Mouse (Mus musculus) kidney, embryonic 16.5 days (tissue): ENCODE data around the gene Casp7. TPM values are rescaled to one million over a fixed set of nuclear protein-coding genes. Genes with fewer than 3 reads are reported as not detected.

ENCODE experiments used
- ATAC-seq: fragments of 200-750 bp; cut with Nextera tagmentation; 2 replicates; pipeline ENCODE4 v1.8.0; 2017; ENCODE audit warnings: moderate TSS enrichment; ENCODE audit not compliant: low FRiP score, low TSS enrichment
- H3K27ac ChIP-seq: fragments of 300-500 bp; sonication (generic); 2 replicates; pipeline ENCODE4 v1.5.1; 2014; ENCODE audit warnings: low read length
- H3K27me3 ChIP-seq: fragments of 300-500 bp; sonication (generic); 2 replicates; pipeline ENCODE4 v1.6.1; 2014; ENCODE audit warnings: low read length, control low read depth, mixed read lengths; ENCODE audit not compliant: insufficient read depth
- H3K36me3 ChIP-seq: fragments of 300-500 bp; sonication (generic); 2 replicates; pipeline ENCODE4 v1.6.1; 2014; ENCODE audit warnings: low read length, control low read depth, mixed read lengths; ENCODE audit not compliant: insufficient read depth
- H3K4me1 ChIP-seq: fragments of 300-500 bp; sonication (generic); 2 replicates; pipeline ENCODE4 v1.6.1; 2014; ENCODE audit warnings: low read length, control low read depth, mixed read lengths; ENCODE audit not compliant: insufficient read depth
- H3K4me2 ChIP-seq: fragments of 300-500 bp; sonication (generic); replicated peaks from 2 replicates; pipeline ENCODE4 v1.6.1; 2014; ENCODE audit warnings: low read depth, low read length
- H3K4me3 ChIP-seq: fragments of 300-500 bp; sonication (generic); 2 replicates; pipeline ENCODE4 v1.5.1; 2014; ENCODE audit warnings: mild to moderate bottlenecking, low read length
- H3K9ac ChIP-seq: fragments of 300-500 bp; sonication (generic); replicated peaks from 2 replicates; pipeline ENCODE4 v1.6.1; 2014; ENCODE audit warnings: low read length
- H3K9me3 ChIP-seq: fragments of 300-500 bp; sonication (generic); 2 replicates; pipeline ENCODE4 v1.6.1; 2016; ENCODE audit warnings: low read length, control low read depth
- WGBS: fragments of 180-500 bp; shearing (Covaris S2); extraction: QIAGEN DNeasy Blood & Tissue Kit; methylation state at CpG from one replicate; pipeline ENCODE4 v1.1.7; 2014; 5-methylcytosine and 5-hydroxymethylcytosine counted together
- polyA plus RNA-seq: library from polyadenylated mRNA; unstranded; fragments of >200 nt; fragmentation: Nextera tagmentation; extraction: Ambion mirVana; gene quantifications from 2 replicates; pipeline ENCODE4 v1.2.1, GENCODE M21; 2015

Casp7 gene
- polyA plus RNA-seq, 1 experiment from 2014 or later: 26.6 TPM

GRCm38 (mm10) chr19:56471934-56472333 lies 75.0 kb downstream of the Casp7 start:
- WGBS: 91% methylated on average over 10 of the region's 10 CpGs
- no peaks in the 10 kb centered on the region for H3K4me1 ChIP-seq
- ATAC-seq: no peak

DNA sequence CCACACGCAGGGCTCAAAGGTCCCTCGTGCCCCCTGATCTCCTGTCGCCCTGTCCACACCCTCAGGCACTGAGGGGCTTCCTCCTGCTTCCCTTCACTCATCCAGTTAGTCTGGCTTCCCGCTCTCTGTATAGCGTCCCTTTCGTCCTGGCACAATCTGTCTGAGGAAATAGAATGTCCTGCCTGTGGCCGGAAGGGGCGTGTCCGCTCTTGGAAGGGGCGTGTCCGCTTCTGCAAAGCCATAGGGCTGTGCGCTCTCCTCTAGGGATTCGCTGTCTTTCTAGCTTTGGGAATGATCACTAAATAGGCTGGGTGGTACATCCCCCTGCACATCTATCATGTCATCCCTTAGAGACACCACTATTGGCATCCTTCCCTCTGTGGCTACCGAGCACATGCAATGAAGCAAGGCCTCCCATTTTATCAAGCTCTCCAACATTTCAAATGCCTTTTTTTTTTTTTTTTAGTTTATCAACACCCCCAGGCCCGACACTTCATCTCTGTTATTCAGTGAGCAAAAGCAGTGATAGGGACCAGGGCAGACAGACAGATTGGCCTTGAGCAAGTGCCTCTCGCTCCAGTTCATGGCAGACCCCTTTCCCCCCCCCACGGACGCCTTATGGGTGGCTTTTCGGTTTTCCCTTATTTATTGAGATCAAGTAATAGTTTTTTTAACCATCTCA lies 78.1 kb downstream of the Casp7 start:
- 0 out of 2 replicates have a peak, but pooled peaks cover 3% of the 10 kb centered on the region for H3K27me3 ChIP-seq
- no peak overlapping the region for H3K9ac ChIP-seq
- no peak for ATAC-seq
- 59% methylated on average over 19 of the region's 19 CpGs for WGBS
- no peaks in the 10 kb centered on the region for H3K4me1 ChIP-seq
- H3K36me3 ChIP-seq: no peaks in the 10 kb centered on the region
- no peak overlapping the region for H3K4me3 ChIP-seq
- peak overlapping the region; percentile 28; the same call in 1 of the 2 replicates for H3K4me2 ChIP-seq
- no peaks in the 10 kb centered on the region for H3K9me3 ChIP-seq
- no peak overlapping the region for H3K27ac ChIP-seq

More at GRCm38 (mm10) chr19:56471934-56472333, 75.0 kb downstream of the Casp7 start:
- Histone ChIP-seq H3K27ac (no peak overlapping the region), H3K4me2 (no peak overlapping the region), H3K4me3 (no peak overlapping the region), H3K9me3 (no peaks in the 10 kb centered on the region), H3K27me3 (0 out of 2 replicates have a peak, but pooled peaks cover 3% of the 10 kb centered on the region), H3K9ac (no peak overlapping the region), H3K36me3 (no peaks in the 10 kb centered on the region)

GRCm38 (mm10) chr19:56476546-56476945 lies 79.6 kb downstream of the Casp7 start:
- Histone ChIP-seq H3K9me3 (no peaks in the 10 kb centered on the region), H3K9ac (no peak overlapping the region), H3K4me3 (no peak overlapping the region), H3K27ac (no peak overlapping the region), H3K36me3 (no peaks in the 10 kb centered on the region), H3K4me1 (no peaks in the 10 kb centered on the region), H3K27me3 (0 out of 2 replicates have a peak, but pooled peaks cover 3% of the 10 kb centered on the region), H3K4me2 (no peak overlapping the region)
- 37% methylated on average over 2 of the region's 2 CpGs for WGBS
- no peak for ATAC-seq

DNA sequence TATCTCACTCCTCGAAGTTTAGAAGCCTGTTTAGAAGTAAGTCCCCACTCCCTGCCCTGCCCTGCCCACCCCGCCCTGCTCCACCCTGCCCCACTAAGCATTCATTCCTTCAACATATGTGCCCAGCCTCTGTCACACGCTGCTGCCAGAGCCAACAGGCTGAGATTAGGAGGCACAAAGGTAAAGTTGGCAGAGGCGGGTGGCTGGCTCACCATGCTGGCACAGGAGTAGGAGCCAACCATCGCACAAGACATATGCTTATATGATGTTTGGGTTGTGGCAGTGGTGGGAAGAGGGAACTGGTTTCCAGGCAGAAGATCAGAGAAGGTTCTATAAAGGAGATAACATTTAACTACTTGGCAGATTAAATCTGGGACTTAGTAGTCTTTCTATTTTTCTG lies 80.3 kb downstream of the Casp7 start:
- H3K27me3 ChIP-seq: 0 out of 2 replicates have a peak, but pooled peaks cover 3% of the 10 kb centered on the region
- no peak overlapping the region for H3K27ac ChIP-seq
- 90% methylated on average over 5 of the region's 5 CpGs for WGBS
- ATAC-seq: no peak
- no peaks in the 10 kb centered on the region for H3K36me3 ChIP-seq
- no peaks in the 10 kb centered on the region for H3K9me3 ChIP-seq
- no peak overlapping the region for H3K9ac ChIP-seq
- H3K4me2 ChIP-seq: no peak overlapping the region
- no peak overlapping the region for H3K4me3 ChIP-seq
- H3K4me1 ChIP-seq: no peaks in the 10 kb centered on the region

DNA sequence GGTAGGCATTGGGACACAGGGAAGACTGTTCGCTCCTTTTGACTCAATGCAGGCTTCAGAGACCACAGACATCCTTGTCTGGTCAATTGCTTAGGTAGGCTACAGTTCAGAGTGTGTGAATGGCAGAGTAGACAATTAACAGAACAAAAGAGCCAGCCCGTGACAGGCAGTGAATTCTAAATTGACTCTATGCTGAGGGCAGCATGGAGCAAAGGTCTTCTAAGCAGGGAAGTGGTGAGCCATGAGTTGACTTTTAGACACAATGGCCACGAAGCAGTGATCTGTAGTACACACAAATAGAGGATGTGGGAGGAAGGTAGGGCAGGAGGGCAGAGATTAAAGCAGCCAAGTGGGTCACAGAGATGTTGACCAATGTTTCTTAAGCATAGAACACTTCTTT lies 80.9 kb downstream of the Casp7 start:
- Histone ChIP-seq H3K4me2 (no peak overlapping the region), H3K27me3 (0 out of 2 replicates have a peak, but pooled peaks cover under 1% of the 10 kb centered on the region), H3K4me3 (no peak overlapping the region), H3K9me3 (no peaks in the 10 kb centered on the region), H3K27ac (no peak overlapping the region), H3K4me1 (no peaks in the 10 kb centered on the region), H3K36me3 (no peaks in the 10 kb centered on the region), H3K9ac (no peak overlapping the region)
- WGBS: 48% methylated on average over 3 of the region's 3 CpGs
- no peak for ATAC-seq

DNA sequence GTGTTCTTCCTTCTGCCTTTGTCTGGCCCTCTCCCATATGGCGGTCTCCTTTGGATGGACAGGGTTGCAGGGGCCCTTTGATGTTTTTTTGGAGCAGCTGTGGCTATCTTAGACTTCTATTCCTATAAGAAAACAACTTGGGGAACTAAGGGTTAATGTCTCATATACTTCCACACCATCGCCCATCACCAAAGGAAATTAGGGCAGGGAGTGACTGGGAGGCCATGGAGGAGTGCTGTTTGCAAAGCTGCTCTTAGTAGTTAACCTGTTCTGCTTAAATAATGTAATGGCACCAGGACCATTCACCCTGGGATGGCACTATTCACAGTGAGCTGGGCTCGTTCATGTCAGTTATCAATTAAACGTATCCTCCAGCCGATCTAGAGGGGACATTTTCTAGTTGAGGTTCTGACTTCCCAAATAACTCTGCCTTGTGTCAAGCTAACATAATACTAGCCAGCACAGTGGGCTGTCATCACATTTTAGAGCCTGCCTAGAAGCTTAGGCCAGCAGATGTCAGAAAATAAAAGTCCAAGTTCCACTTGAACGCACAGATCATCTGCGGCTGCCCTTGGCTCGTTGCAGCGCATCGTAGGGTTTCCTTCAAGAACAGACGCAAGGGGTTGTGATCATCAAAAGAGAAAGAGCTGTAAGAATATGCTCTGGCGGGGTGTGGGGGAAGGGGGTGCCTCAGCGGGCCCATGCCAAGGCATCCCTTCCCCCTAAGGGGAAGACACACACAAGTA lies 87.9 kb downstream of the Casp7 start:
- H3K9me3 ChIP-seq: no peaks in the 10 kb centered on the region
- no peak overlapping the region; the same call in 1 of the 2 replicates for H3K4me2 ChIP-seq
- H3K4me3 ChIP-seq: no peak overlapping the region
- WGBS: 34% methylated on average over 13 of the region's 13 CpGs
- H3K4me1 ChIP-seq: peaks cover 16% of the 10 kb centered on the region
- no peak for ATAC-seq
- no peaks in the 10 kb centered on the region for H3K27me3 ChIP-seq
- H3K36me3 ChIP-seq: no peaks in the 10 kb centered on the region
- no peak overlapping the region for H3K9ac ChIP-seq
- H3K27ac ChIP-seq: peak overlapping the region; percentile 26

GRCm38 (mm10) chr19:56485376-56486271 lies 88.7 kb downstream of the Casp7 start:
- no peaks in the 10 kb centered on the region for H3K36me3 ChIP-seq
- WGBS: 43% methylated on average over 13 of the region's 13 CpGs
- peak; percentile 67 for ATAC-seq
- no peak overlapping the region; the same call in 1 of the 2 replicates for H3K4me2 ChIP-seq
- H3K4me1 ChIP-seq: peaks cover 16% of the 10 kb centered on the region
- no peaks in the 10 kb centered on the region for H3K27me3 ChIP-seq
- H3K27ac ChIP-seq: peak overlapping the region; percentile 26
- no peak overlapping the region for H3K4me3 ChIP-seq
- H3K9me3 ChIP-seq: no peaks in the 10 kb centered on the region
- H3K9ac ChIP-seq: no peak overlapping the region

DNA sequence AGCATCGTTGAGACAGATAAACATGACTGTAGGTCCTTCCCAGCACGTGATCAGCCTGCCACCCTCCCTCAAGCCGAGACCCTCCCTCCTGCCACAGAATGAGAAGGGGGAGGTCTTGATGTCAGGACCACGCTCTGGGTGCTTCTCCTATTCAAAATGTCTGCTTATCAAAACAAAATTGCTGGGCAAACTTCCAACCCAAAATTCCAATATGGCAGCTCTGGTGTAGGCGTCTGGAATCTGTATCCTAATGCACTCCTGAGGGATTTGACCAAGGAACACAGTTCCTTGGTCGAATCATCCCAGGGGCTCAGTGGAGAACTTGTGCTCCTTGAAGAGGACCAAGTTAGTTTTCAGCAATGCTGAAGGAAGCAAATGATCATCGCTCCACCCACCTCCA lies 90.0 kb downstream of the Casp7 start:
- Histone ChIP-seq H3K27ac (no peak overlapping the region), H3K27me3 (no peaks in the 10 kb centered on the region), H3K9ac (no peak overlapping the region), H3K36me3 (no peaks in the 10 kb centered on the region), H3K4me2 (no peak overlapping the region), H3K9me3 (no peaks in the 10 kb centered on the region), H3K4me1 (peaks cover 16% of the 10 kb centered on the region), H3K4me3 (no peak overlapping the region)
- WGBS: 64% methylated on average over 7 of the region's 7 CpGs
- no peak for ATAC-seq

- Histone ChIP-seq H3K9ac (no peak overlapping the region), H3K9me3 (no peaks in the 10 kb centered on the region), H3K27ac (no peak overlapping the region), H3K4me1 (peaks cover 16% of the 10 kb centered on the region), H3K27me3 (no peaks in the 10 kb centered on the region), H3K36me3 (no peaks in the 10 kb centered on the region), H3K4me3 (no peak overlapping the region), H3K4me2 (no peak overlapping the region)
- WGBS: 97% methylated on average over 2 of the region's 2 CpGs
- no peak for ATAC-seq
Measured at GRCm38 (mm10) chr19:56487339-56487738, 90.4 kb downstream of the Casp7 start.
